Mouse (Mus musculus) natural killer cell, adult 2 months (primary cell): ENCODE results near the gene Prkch.

Source experiments
- DNase-seq, 2 experiments: peaks; one replicate each; pipeline ENCODE4 v3.0.0; 2022; ENCODE audit warnings: low spot score in 2 of 2

Prkch gene

DNA sequence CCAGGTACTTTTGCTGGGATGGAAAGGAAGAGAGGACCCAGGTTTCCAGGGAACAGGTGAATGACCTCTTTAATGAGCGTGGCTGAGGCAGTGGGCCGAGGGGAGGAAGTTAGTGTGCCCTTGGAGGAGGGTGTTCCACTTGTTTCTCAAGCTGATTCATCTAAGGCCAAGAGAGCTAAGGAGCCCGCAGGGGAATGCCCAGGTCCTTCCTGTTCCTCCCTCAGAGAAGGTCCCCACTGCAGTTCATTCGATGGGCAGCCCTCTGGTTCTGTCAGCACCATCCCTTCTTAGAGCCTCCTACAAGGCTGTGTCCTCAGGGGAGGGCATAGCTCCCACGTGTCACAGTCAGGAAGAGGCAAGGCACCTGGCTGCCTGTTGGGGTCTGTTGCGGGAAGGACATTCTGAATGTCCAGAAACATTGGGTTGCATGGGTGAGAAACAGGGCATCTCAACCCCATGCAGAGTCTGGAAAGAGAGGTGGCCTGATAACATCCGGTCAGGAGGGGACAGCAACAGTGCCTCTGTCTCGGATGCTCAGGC lies 26.3 kb downstream of the Prkch start:
- DNase-seq = peak; percentile 62 to 75

GRCm38 (mm10) chr12:73611741-73612140 lies 27.1 kb downstream of the Prkch start:
- no peak for DNase-seq

DNA sequence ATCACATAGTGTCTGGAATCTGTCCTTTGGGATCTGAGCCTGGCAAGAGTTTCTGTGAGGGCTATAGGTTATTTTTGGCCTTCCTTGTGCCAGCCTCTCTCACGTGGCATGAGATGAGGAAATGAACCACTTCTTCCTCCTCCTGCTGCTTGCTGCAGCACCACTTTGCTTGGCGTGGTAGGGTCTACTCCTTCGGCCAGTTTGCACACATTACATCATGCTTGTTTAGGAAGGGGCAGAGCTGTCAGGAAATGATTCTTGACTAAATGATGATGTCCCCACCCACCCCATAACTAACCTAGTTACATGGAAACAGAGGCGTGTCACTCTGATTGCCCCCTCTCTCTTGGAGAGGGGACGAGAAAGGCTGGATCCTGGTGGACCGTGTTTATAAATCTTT lies 28.6 kb downstream of the Prkch start:
- no peak for DNase-seq

- no peak for DNase-seq
Observed at GRCm38 (mm10) chr12:73617652-73618051, 33.1 kb downstream of the Prkch start.

DNA sequence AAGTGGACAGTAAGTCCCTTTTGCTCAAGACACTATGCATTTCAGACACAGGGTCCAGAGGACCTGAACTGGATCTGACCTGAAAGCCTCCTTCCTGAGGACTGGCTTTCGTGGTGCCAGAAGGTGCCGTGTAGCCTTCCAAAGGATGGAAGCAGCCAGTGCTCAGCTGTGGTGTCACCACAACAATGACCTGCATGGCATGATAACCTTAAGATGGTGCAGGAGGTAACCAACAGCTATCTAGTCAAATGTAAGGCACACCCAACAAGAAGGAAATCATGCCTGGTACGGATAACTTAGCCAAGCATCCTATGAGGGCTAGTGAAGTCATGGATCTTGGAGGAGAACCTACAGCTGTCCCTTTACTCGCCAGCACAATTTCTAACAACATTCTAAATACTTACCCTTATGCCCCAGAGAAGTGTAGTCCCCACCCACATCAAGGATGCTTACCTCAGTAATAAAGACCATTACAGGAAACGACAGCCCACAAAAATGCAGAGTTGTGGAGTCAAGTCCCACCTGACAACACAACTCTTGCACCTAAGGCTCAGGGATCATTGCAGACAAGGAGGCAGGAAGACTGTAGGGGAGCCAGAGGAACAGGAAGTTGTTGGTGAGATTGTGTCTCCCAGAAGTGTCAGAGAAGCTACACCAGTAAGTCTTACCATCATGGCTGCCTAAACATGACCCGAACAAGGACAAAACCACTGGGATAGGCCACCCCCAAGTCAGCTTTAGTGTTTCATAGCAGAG lies 40.9 kb downstream of the Prkch start:
- no peak for DNase-seq

GRCm38 (mm10) chr12:73627902-73628301 lies 43.3 kb downstream of the Prkch start:
- no peak for DNase-seq

GRCm38 (mm10) chr12:73630596-73630995 lies 46.0 kb downstream of the Prkch start:
- DNase-seq = no peak

DNA sequence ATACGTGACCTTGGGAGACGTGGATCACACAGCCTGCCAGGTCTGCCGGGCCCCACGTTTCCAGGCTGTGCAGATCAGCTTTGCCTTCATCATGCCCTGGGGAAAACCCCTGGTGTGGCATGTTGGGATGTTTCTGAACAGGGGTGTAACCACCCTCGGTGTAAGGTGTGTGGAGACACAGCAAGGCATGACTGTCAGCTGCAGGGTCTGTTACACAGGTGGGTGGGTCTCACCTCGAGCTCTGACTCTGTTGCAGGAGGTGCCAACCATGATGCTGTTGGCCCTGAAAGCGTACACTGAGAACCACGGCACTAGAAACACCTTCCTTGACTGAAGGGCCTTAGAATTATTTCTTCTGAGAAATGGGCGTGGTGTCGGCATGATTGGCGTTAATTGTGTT lies 46.6 kb downstream of the Prkch start:
- DNase-seq = peak; percentile 57 to 68

DNA sequence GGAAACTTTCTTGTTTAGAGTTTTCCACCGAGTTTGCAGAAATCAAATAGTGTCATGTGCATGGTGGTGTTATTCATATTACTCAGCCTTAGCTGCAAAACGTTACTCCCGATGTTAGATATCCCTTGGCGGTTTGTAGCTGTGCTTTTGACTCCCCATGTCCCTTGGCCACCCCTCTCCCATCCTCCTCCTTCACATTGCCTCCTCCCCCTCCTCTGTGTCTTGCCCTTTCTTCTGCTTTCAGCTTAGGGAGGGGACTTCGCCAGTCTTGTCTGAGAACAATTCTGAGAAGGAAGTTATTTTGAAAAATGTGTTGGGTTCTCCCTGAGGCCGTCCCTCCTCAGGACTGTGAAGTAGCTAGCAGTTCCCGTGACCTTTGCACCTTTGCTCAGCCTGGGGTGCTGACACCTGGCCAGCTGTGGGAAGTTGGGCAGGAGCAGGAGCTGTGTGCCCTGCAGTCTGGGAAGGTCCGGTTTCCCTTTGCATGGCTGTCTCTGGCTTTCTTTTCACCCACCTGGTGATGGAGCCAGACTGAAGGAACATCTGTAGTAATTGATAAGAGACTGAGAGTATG lies 48.2 kb downstream of the Prkch start:
- no peak for DNase-seq

- no peak for DNase-seq
Observed at GRCm38 (mm10) chr12:73633707-73634106, 49.1 kb downstream of the Prkch start.

DNA sequence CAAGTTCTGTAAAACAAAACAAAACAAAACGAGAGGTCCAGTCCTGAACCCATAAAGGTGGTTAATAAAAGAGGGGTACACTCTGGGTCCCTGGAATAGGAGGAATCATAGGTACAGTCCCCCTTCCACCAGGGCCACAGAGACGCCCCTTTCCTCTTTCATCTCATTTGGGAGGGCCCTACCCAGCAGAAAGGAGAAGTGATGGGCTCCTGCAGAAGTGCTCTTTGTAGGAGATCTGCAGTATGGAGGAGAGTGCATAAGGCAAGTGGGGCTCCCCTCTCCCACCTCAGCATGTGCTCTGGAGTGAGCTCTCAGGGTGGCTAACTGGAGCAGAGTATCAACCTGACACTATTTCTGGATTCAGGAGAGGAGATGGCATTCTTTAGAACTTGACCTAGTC lies 55.0 kb downstream of the Prkch start:
- DNase-seq = no peak

GRCm38 (mm10) chr12:73641183-73641582 lies 56.6 kb downstream of the Prkch start:
- peak; percentile 30 to 52 for DNase-seq

DNA sequence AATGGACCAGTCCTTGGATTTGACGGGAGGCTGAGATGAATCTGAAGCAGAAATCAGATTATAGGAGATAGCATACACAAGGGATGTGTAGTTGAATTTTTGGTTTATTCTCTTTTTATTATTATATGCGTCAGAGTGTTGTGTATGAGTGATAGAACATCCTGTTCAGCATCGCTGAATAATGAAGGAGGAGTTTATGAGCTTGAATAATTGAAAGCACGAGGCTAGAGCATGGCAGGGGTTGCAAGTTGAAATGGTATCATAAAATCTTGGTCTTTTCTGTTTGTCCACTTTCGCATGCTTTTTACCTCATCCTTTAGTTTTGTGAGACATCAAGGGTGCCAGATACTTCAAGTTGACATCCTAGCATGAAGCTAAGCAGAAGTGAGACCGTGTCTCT lies 60.6 kb downstream of the Prkch start:
- no peak for DNase-seq

GRCm38 (mm10) chr12:73647686-73648085 lies 63.1 kb downstream of the Prkch start:
- peak; percentile 22 to 41 for DNase-seq

DNA sequence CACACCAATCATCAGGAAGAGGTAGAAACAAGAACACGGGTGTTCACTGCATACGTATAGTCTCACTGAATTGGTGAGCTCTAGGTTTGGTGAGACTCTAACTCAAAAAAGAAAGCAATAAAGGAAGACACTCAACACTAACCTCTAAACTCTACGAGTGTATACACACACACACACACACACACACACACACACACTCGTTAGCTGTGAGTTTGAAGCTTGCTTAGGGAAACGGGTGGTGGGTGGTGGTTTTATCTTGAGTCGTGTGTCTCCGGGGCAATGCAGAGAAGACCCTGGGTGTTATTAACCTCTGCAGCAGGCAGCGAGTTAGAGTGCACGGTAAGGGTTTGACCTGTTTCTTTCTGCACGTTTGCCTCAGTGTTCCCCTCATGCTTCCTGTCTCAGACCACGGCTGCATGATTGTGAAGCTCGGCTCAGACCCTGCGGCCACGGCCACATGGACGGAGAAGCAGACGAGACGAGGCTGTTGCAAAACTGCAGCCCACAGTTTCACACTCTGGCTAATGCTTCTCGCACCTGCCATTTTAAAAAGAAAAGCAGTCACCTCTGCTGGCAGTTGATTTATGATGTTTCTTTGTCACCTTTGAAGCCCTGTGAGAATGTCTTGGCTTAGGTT lies 72.1 kb downstream of the Prkch start:
- DNase-seq = peak; percentile 73 to 86

DNA sequence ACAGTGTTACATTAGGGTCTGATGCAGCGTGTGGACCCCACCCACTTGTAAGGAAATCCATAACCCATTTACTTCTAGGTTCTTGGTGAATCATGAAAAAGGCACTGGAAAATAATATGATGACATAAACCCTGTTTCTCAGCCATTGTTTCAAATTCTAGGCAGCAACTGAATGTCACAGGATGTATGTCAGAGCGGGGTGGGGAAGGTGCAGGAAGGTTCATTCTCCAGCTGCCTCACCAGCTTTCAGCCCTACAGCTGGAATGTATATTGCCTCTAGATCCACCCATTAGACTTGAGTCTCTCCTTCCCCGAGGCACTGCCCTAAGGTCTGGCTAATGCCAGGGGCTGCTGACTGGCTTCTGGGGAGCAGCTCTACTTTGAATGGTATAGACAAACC lies 78.8 kb downstream of the Prkch start:
- DNase-seq = no peak

DNA sequence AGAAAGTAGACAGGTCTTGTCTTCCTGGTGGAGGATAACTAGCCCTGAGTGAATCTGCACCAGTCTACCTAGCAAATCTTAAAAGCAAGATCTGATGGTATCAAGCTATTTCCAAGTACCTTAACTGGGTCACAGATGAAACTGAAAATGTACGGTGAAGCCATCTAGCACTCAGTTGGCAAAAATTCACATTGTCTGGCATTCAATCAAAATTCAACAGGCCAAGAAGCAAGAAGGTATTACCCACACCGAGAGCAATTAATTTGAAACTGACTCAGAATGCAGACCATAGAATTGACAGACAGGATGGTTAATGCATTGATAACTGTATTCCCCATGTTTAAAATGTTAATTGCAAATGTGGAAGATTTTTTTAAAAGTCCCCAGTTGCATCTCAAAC lies 82.1 kb downstream of the Prkch start:
- DNase-seq = no peak

DNA sequence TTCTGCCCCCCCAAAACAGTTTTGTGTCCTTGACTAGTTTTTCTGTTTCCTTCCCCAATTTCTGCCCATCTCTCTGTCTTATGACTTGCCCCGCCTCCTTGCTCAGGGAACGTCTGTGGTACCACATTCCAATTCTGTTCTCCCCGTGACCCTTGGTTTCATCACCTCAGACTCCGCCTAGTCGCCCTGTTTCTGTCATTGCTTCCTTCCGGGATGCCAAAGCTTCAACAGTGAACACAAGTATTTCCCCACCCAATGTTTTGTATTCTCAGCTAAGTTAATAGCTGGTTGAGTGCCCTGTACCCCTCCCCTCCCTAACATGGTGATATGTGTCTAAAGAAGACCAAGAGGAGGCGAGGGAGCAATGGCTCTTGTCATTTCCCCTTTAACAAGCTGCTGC lies 83.0 kb downstream of the Prkch start:
- DNase-seq = no peak

DNA sequence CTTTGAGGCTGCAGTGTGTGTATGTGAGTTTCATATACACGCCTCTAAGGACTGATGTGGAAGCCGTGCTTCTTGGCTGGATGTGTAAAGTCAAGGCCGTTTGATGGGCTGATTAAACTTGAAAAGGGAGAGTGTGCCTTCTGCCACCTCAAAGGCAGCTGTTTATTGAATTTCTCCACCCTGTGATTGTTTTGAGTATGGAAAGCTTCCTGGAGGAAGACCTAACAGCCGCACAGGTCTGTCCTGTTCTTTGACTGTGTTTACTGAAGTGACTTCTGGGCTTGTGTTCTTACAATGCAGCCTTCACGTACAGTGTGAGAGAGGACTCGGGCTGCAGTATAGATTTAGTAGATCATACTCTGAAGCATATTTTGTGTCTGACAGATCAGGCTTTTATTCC lies 86.1 kb downstream of the Prkch start:
- no peak for DNase-seq

- DNase-seq = no peak
Observed at GRCm38 (mm10) chr12:73671540-73671939, 86.9 kb downstream of the Prkch start.

DNA sequence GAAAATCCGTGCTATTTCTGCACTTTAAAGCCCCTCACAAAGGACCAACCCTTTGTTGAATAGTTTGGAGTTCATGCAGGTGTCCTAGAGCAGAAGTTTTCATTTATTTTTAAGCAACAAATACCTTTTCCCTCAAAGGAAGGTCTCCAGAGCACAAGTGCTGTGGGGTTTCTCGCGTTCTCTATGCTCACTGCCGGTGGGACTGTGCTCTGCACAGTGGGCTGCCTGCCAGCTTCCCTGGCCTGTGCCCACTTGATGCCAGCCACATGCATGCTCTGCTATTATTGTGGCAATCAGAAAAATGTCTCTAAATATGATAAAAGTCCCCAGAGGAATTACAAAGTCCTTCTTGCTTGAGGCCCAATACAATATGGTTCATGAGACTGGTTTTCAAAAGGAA lies 87.4 kb downstream of the Prkch start:
- DNase-seq = no peak

- no peak for DNase-seq
Observed at GRCm38 (mm10) chr12:73673783-73674182, 89.2 kb downstream of the Prkch start.

GRCm38 (mm10) chr12:73675212-73675611 lies 90.6 kb downstream of the Prkch start:
- no peak for DNase-seq
